Mouse (Mus musculus) 416B (cell line): ENCODE results near the gene Gm10985.

ENCODE experiments used
- DNase-seq: peaks from one replicate; pipeline ENCODE4 v3.0.0; 2011; ENCODE audit warnings: low read depth

The Gm10985 gene

DNA sequence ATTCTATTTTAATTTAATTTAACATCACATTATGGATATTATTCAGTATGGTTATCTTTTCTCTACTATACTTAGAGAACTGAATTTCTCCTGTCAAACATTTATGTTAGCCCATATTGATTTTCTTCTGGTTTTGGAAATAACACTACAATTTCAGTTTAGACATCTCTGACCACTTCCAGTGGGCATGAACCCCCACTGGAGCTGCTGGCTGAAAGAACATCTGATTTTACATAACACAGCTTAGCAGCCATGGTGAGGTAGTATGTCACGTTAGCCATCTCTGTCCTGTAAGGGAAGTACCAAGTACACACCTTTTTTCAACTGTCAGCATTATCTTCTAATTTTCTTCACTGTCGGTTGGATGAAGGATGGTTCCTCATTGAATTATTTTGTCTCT is at the start of gene Gm10985:
Gene Gm10985 (plus strand): TSS at position 301 of the 400 bp plus-strand sequence.
- no peak for DNase-seq

GRCm38 (mm10) chr3:53796933-53797332 is 48.0 kb upstream of the Gm10985 start:
- DNase-seq = no peak

GRCm38 (mm10) chr3:53799671-53800070 is 45.2 kb upstream of the Gm10985 start:
- DNase-seq = no peak

- DNase-seq = no peak
Measured at GRCm38 (mm10) chr3:53813421-53813977, 31.4 kb upstream of the Gm10985 start.

- DNase-seq = no peak
Measured at GRCm38 (mm10) chr3:53834238-53834637, 10.6 kb upstream of the Gm10985 start.

DNA sequence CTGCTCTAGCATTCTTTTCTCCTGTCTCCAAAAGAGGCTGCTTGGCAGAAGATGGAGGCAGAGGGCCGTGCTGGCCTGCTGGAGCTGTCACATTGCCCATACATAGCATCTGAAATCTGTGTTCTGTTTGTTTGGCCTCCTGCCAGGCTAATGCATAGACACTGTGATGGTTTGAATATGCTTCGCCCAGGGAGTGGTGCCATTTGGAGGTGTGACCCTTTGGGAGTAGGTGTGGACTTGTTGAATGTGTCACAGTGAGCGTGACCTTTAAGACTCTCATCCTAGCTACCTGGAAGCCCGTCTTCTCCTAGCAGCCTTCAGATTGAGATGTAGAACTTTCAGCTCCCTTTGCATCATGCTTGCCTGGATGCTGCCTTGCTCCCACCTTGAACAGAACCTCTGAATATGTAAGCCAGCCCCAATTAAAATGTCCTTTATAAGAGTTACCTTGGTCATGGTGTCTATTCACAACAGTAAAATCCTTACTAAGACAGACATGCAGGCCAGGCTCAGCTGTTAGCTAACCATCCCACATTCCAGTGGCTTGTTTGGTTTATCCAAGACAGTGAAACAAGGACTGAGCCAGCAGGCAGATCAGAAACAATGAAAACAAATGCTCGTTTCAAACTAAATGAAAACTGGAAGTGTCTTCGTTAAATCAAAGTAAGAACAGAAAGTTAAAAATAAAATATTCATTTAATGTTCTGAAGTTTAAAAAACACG is 1.5 kb downstream of the Gm10985 start:
- DNase-seq = no peak

GRCm38 (mm10) chr3:53847726-53848125 is 2.8 kb downstream of the Gm10985 start:
- DNase-seq = no peak

- DNase-seq = no peak
Measured at GRCm38 (mm10) chr3:53848262-53848661, 3.4 kb downstream of the Gm10985 start.

DNA sequence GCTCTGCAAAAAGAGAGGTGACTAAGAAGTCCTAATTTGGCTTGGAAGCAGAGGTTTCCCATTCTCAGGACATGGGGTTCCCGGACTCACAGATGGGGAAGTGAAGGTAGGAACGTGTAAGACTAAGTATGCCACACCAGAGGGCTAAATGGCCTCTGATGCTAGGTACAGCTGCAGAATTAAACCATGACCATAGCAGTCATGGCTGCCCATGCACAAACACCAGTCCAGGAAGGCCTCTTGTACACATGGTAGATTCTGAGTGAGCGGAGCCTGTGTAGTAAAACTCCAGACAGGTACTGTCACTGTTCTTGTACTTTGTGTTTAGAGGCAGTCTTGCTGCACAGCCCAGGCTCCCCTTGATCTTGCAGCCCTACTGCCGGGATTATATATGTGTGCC is 9.4 kb downstream of the Gm10985 start:
- DNase-seq = no peak

- no peak for DNase-seq
Measured at GRCm38 (mm10) chr3:53854831-53855230, 9.9 kb downstream of the Gm10985 start.

- peak; percentile 96 for DNase-seq
Measured at GRCm38 (mm10) chr3:53863383-53864220, 18.7 kb downstream of the Gm10985 start, which contains the start of gene Ufm1. TSS of gene Ufm1 (minus strand) at chr3:53863830.

DNA sequence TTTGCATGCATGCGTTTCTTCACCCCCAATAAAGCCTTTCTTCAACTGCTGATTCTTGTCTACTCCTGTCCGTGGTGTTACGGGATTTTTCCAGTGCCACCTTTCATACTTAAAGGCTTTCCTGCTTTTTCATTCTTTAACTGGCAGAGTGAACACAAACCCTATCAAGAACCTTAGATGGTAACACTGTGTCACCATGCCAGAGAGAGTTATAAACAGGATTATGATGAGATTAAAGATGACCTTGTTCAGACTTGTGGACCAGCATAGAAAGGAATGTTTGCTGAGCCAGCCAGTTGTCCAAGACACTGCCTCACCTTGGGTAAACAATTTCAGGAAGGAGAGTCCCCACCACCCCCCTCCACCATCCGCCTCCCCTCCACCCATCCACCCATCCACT is 23.3 kb downstream of the Gm10985 start:
- no peak for DNase-seq

DNA sequence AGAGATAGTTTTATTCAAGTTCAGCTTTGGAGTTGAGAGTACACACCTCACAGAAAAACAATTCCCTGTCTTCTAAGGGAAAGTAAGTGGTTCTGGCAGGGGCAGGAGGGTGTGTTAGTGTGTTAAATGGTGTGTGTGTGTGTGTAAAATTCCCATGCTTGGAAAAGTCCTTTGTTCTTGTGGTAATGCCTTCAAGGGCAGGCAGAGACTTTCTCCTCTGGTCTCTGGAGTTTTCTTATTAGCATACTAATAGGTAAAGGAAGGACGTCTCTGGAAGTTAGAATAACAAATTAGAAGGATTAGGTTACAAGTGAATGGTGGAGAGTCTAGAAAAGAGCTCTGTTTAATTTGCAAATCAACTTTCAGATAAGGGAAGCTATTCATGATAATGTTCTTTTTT is 24.4 kb downstream of the Gm10985 start:
- DNase-seq = no peak

GRCm38 (mm10) chr3:53870482-53870881 is 25.6 kb downstream of the Gm10985 start:
- DNase-seq = no peak

DNA sequence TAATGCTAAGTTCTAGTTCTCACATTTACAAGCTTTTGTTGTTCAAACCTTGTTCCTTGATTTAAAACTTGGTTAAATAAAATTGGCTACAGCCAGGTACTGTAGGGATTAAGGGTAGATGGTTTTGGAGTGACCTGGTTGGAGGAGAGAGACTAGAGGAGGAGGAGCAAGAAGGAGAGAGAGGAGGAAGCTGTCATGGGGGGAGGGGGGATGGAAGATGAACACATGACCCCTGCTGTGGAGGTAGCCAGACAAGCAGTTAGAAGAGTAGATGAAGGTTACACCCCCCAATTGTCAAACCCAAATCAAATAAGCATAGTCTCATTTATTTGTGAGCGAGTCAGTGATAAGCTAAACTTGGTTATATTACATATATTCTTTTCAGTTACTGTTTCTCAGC is 26.7 kb downstream of the Gm10985 start:
- no peak for DNase-seq

GRCm38 (mm10) chr3:53890619-53891540 is 46.0 kb downstream of the Gm10985 start:
- DNase-seq = no peak
